Mouse (Mus musculus) right cerebral cortex, adult 2 months (tissue): Measurements from ENCODE around the gene Psma1.

ENCODE experiments used
- DNase-seq, 2 experiments: peaks; one replicate each; pipeline ENCODE4 v3.0.0; 2021 to 2022; ENCODE audit warnings: low spot score in 2 of 2

Psma1 gene

GRCm38 (mm10) chr7:114276005-114276752, at the start of gene Psma1:
Gene Psma1 (minus strand): TSS chr7:114276118.
- DNase-seq, result peak; percentile 97

GRCm38 (mm10) chr7:114323527-114323926, 47.6 kb upstream of the Psma1 start:
- no peak for DNase-seq

- no peak for DNase-seq
Measured at GRCm38 (mm10) chr7:114322531-114323441, 46.9 kb upstream of the Psma1 start.

- DNase-seq, result no peak
Measured at GRCm38 (mm10) chr7:114321694-114322372, 45.9 kb upstream of the Psma1 start.

GRCm38 (mm10) chr7:114317896-114318295, 42.0 kb upstream of the Psma1 start:
- DNase-seq, result no peak

- no peak for DNase-seq
Measured at GRCm38 (mm10) chr7:114317389-114317792, 41.5 kb upstream of the Psma1 start.

- peak in 1 of 2 experiments; percentile 22 for DNase-seq
Measured at GRCm38 (mm10) chr7:114316361-114316871, 40.5 kb upstream of the Psma1 start.

- DNase-seq, result no peak
Measured at GRCm38 (mm10) chr7:114311209-114311608, 35.3 kb upstream of the Psma1 start.

GRCm38 (mm10) chr7:114309020-114309419, 33.1 kb upstream of the Psma1 start:
- no peak for DNase-seq

GRCm38 (mm10) chr7:114301293-114301782, 25.4 kb upstream of the Psma1 start:
- DNase-seq, result no peak

- no peak for DNase-seq
Measured at GRCm38 (mm10) chr7:114300782-114301181, 24.9 kb upstream of the Psma1 start.

GRCm38 (mm10) chr7:114299247-114299646, 23.3 kb upstream of the Psma1 start:
- no peak for DNase-seq

- DNase-seq, result no peak
Measured at GRCm38 (mm10) chr7:114294698-114295097, 18.8 kb upstream of the Psma1 start.

- DNase-seq, result no peak
Measured at GRCm38 (mm10) chr7:114293903-114294302, 18.0 kb upstream of the Psma1 start.

GRCm38 (mm10) chr7:114292501-114292971, 16.6 kb upstream of the Psma1 start:
- peak; percentile 44 to 64 for DNase-seq

- no peak for DNase-seq
Measured at GRCm38 (mm10) chr7:114291461-114292335, 15.8 kb upstream of the Psma1 start.

- DNase-seq, result no peak
Measured at GRCm38 (mm10) chr7:114290078-114290506, 14.2 kb upstream of the Psma1 start.

- DNase-seq, result no peak
Measured at GRCm38 (mm10) chr7:114284296-114284910, 8.5 kb upstream of the Psma1 start.

- no peak for DNase-seq
Measured at GRCm38 (mm10) chr7:114283006-114283405, 7.1 kb upstream of the Psma1 start.

GRCm38 (mm10) chr7:114281671-114282070, 5.8 kb upstream of the Psma1 start:
- DNase-seq, result no peak
